Mouse (Mus musculus): ENCODE measurements around the gene Slc16a12. TPM values are rescaled to one million over a fixed set of nuclear protein-coding genes. Genes with fewer than 3 reads are reported as not detected.
A peak's percentile ranks its signal among the peaks of the same experiment; 100 is the strongest.

The Slc16a12 gene
- polyA plus RNA-seq, 1 experiment from 2014 or later: 12.2 TPM

DNA sequence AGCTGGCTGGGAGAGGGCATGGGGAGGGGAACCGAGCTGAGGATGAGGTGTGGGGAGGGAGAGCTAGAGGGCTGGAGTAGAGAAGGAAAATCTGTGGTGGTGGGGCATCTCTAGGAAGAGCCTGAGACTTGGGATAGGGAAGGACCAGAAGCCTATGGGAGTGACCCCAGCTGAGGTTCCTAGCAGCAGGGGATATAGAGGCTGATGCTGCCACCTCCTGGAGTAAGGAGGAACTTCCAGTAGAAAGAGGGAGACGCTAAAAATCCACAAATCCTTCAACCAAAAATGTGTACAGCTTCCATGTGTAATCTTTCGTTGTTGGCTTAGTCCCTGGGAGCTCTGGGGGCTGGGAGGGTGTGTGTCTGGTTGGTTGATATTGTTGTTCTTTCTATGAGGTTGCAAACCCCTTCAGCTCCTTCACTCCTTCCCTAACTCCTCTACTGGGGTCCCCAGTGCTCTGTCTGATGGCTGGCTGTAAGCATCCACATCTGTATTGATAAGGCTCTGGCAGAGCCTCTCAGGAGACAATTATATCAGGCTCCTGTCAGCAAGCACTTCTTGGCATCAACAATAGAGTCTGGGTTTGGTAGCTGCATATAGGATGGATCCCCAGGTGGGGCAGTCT lies 110.0 kb downstream of the Slc16a12 start:
- 0 out of 2 replicates have a peak, but pooled peaks cover 11% of the 10 kb centered on the region for H3K27me3 ChIP-seq
- WGBS (ENCODE audit: insufficient replicate concordance): 9% methylated on average over 3 of the region's 3 CpGs
- H3K9ac ChIP-seq: no peak overlapping the region
- no peak for ATAC-seq (ENCODE audit: insufficient read depth)
- no peaks in the 10 kb centered on the region for H3K9me3 ChIP-seq (replicated peaks)
- H3K4me2 ChIP-seq: no peak overlapping the region
- H3K4me3 ChIP-seq (replicated peaks): no peak overlapping the region
- peaks cover 11% of the 10 kb centered on the region; the same call in 1 of the 2 replicates for H3K4me1 ChIP-seq (replicated peaks)
- H3K36me3 ChIP-seq (replicated peaks): no peaks in the 10 kb centered on the region
- H3K27ac ChIP-seq (replicated peaks): no peak overlapping the region

- no peaks in the 10 kb centered on the region for H3K9me3 ChIP-seq (replicated peaks)
- ATAC-seq (ENCODE audit: insufficient read depth): no peak
- no peak overlapping the region for H3K9ac ChIP-seq
- H3K27ac ChIP-seq (replicated peaks): peak overlapping the region; percentile 14; the same call in 1 of the 2 replicates
- peaks cover 4% of the 10 kb centered on the region; the same call in 1 of the 2 replicates for H3K4me1 ChIP-seq (replicated peaks)
- H3K4me3 ChIP-seq (replicated peaks): no peak overlapping the region
- no peaks in the 10 kb centered on the region for H3K36me3 ChIP-seq (replicated peaks)
- H3K4me2 ChIP-seq: no peak overlapping the region
- 0 out of 2 replicates have a peak, but pooled peaks cover 6% of the 10 kb centered on the region for H3K27me3 ChIP-seq
- WGBS (ENCODE audit: insufficient replicate concordance): 28% methylated on average over 2 of the region's 2 CpGs
These were observed 113.6 kb downstream of the Slc16a12 start for GRCm38 (mm10) chr19:34633484-34633883.

DNA sequence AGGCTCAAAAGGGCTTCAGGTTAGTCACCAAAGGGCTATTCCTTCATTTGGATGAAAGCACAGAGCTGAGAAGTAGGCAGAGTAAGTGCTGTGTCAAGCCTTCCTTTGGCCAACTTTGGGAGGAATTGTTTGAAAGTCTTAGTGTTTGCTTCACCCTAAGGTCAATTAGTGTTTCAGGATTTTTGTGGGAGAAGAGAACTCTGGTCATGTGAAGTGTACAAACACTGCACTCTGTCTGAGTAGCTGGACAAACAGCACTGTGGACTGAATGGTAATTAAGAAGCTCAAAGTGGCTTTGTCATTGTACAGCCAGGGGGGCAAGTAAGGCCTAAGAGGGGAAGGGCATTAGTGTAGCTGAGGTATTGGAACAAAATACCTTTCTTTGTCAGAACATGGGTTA lies 115.6 kb downstream of the Slc16a12 start:
- Histone ChIP-seq H3K4me1 (replicated peaks) (0 out of 2 replicates have a peak, but pooled peaks cover 4% of the 10 kb centered on the region), H3K27me3 (no peaks in the 10 kb centered on the region), H3K36me3 (replicated peaks) (no peaks in the 10 kb centered on the region), H3K9me3 (replicated peaks) (no peaks in the 10 kb centered on the region), H3K9ac (no peak overlapping the region), H3K27ac (replicated peaks) (no peak overlapping the region), H3K4me2 (no peak overlapping the region), H3K4me3 (replicated peaks) (no peak overlapping the region)
- no peak for ATAC-seq (ENCODE audit: insufficient read depth)

- no peaks in the 10 kb centered on the region for H3K36me3 ChIP-seq (replicated peaks)
- H3K4me3 ChIP-seq (replicated peaks): no peak overlapping the region
- no peaks in the 10 kb centered on the region for H3K9me3 ChIP-seq (replicated peaks)
- no peak overlapping the region for H3K4me2 ChIP-seq
- no peak overlapping the region for H3K9ac ChIP-seq
- 0 out of 2 replicates have a peak, but pooled peaks cover 4% of the 10 kb centered on the region for H3K4me1 ChIP-seq (replicated peaks)
- no peak for ATAC-seq (ENCODE audit: insufficient read depth)
- no peaks in the 10 kb centered on the region for H3K27me3 ChIP-seq
- 51% methylated on average over 2 of the region's 2 CpGs for WGBS (ENCODE audit: insufficient replicate concordance)
- no peak overlapping the region for H3K27ac ChIP-seq (replicated peaks)
These were observed 119.6 kb downstream of the Slc16a12 start for GRCm38 (mm10) chr19:34627496-34627895.

- Histone ChIP-seq H3K4me2 (no peak overlapping the region), H3K36me3 (replicated peaks) (no peaks in the 10 kb centered on the region), H3K9me3 (replicated peaks) (no peaks in the 10 kb centered on the region), H3K9ac (no peak overlapping the region), H3K4me1 (replicated peaks) (no peaks in the 10 kb centered on the region), H3K27me3 (no peaks in the 10 kb centered on the region), H3K4me3 (replicated peaks) (no peak overlapping the region), H3K27ac (replicated peaks) (no peak overlapping the region)
- WGBS (ENCODE audit: insufficient replicate concordance): 38% methylated on average over 4 of the region's 4 CpGs
- no peak for ATAC-seq (ENCODE audit: insufficient read depth)
These were observed 122.4 kb downstream of the Slc16a12 start for GRCm38 (mm10) chr19:34624663-34625062.

GRCm38 (mm10) chr19:34623781-34624180 lies 123.3 kb downstream of the Slc16a12 start:
- H3K4me3 ChIP-seq (replicated peaks): no peak overlapping the region
- H3K9ac ChIP-seq: no peak overlapping the region
- H3K36me3 ChIP-seq (replicated peaks): no peaks in the 10 kb centered on the region
- H3K27ac ChIP-seq (replicated peaks): no peak overlapping the region
- H3K9me3 ChIP-seq (replicated peaks): no peaks in the 10 kb centered on the region
- H3K27me3 ChIP-seq: no peaks in the 10 kb centered on the region
- no peak overlapping the region for H3K4me2 ChIP-seq
- no peaks in the 10 kb centered on the region for H3K4me1 ChIP-seq (replicated peaks)
- WGBS (ENCODE audit: insufficient replicate concordance): 78% methylated on average over 6 of the region's 6 CpGs
- ATAC-seq (ENCODE audit: insufficient read depth): no peak

- H3K27me3 ChIP-seq: no peaks in the 10 kb centered on the region
- no peak for ATAC-seq (ENCODE audit: insufficient read depth)
- H3K9ac ChIP-seq: no peak overlapping the region
- no peaks in the 10 kb centered on the region for H3K36me3 ChIP-seq (replicated peaks)
- no peak overlapping the region for H3K27ac ChIP-seq (replicated peaks)
- H3K4me2 ChIP-seq: no peak overlapping the region
- 69% methylated on average over 5 of the region's 5 CpGs for WGBS (ENCODE audit: insufficient replicate concordance)
- no peaks in the 10 kb centered on the region for H3K4me1 ChIP-seq (replicated peaks)
- H3K9me3 ChIP-seq (replicated peaks): no peaks in the 10 kb centered on the region
- H3K4me3 ChIP-seq (replicated peaks): no peak overlapping the region
These were observed 126.2 kb downstream of the Slc16a12 start for GRCm38 (mm10) chr19:34620871-34621270.

Small RNA genes lying within 50 kb of the gene (microRNA-seq; reads per million reads assigned to microRNA genes)
- not detected for gene Gm27476

Other genes starting within 250 kb of the Slc16a12 start
- gene Lipa, start 219.8 kb downstream of the Slc16a12 start, polyA plus RNA-seq (2015; fragmentation: Nextera tagmentation; extraction: Ambion mirVana): 49.1 and 49.8 TPM in 2 replicates
- gene Ifit2, start 196.6 kb downstream of the Slc16a12 start, polyA plus RNA-seq (2015; fragmentation: Nextera tagmentation; extraction: Ambion mirVana): 2.7 and 3.0 TPM in 2 replicates
- gene Ifit3, start 163.8 kb downstream of the Slc16a12 start, polyA plus RNA-seq (2015; fragmentation: Nextera tagmentation; extraction: Ambion mirVana): 2.0 and 2.3 TPM in 2 replicates
- gene Ifit1bl1, start 145.3 kb downstream of the Slc16a12 start, polyA plus RNA-seq (2015; fragmentation: Nextera tagmentation; extraction: Ambion mirVana): 0.16 and 0.17 TPM in 2 replicates
- gene Ifit3b, start 139.3 kb downstream of the Slc16a12 start, polyA plus RNA-seq (2015; fragmentation: Nextera tagmentation; extraction: Ambion mirVana): 0.28 and 0.61 TPM in 2 replicates
- 0.07 and 0.21 TPM in 2 replicates for gene Ifit1bl2, start 106.5 kb downstream of the Slc16a12 start, polyA plus RNA-seq (2015; fragmentation: Nextera tagmentation; extraction: Ambion mirVana)
- gene Ifit1, start 106.4 kb downstream of the Slc16a12 start, polyA plus RNA-seq (2015; fragmentation: Nextera tagmentation; extraction: Ambion mirVana): 0.99 and 1.5 TPM in 2 replicates
- gene Pank1, start 132.2 kb upstream of the Slc16a12 start, polyA plus RNA-seq (2015; fragmentation: Nextera tagmentation; extraction: Ambion mirVana): 8.3 and 8.6 TPM in 2 replicates
- 32.6 and 32.8 TPM in 2 replicates for gene Kif20b, start 175.1 kb upstream of the Slc16a12 start, polyA plus RNA-seq (2015; fragmentation: Nextera tagmentation; extraction: Ambion mirVana)

Measured in liver, embryonic 15.5 days (tissue).